ENCODE assay signal across 8 mouse cellular contexts in genomic region chr13:38527041-38527796, GRCm38 (mm10). TPM values are rescaled to one million over a fixed set of nuclear protein-coding genes. Genes with fewer than 3 reads are reported as not detected.
DNase-seq lines count a peak whose midpoint lies in the region.

No protein-coding gene starts in this region.

- no peaks in the 10 kb centered on the region for H3K9me3 ChIP-seq in megakaryocyte, embryonic 14.5 days

- peak overlapping the region; percentile 98 for H3K4me3 ChIP-seq in megakaryocyte, embryonic 14.5 days (replicated peaks)

- H3K4me1 ChIP-seq in megakaryocyte, embryonic 14.5 days = peaks cover 41% of the 10 kb centered on the region

- intact Hi-C loops in left cerebral cortex, postnatal 36 days (cut with DNase I) = loop anchor here (5.0 kb wide), 1 partner anchor 185 kb away; no protein-coding TSS in a partner anchor

- peaks cover 28% of the 10 kb centered on the region for H3K36me3 ChIP-seq in megakaryocyte, embryonic 14.5 days (replicated peaks; ENCODE audit: low read length)

- peak; percentile 29 for DNase-seq in adrenal gland, postnatal 14 days
- no peak for DNase-seq in adrenal gland, postnatal 25 days
- peak; percentile 20 to 35 for DNase-seq in right cerebral cortex, adult 2 months (ENCODE audit: low spot score in 2 of 2)
- DNase-seq in right cerebral cortex, postnatal 14 days = no peak
- peak; percentile 10 for DNase-seq in hindlimb bud, embryonic 11.5 days (ENCODE audit: extremely low spot score, low read depth, low spot score)
- no peak for DNase-seq in left cerebral cortex, postnatal 36 days (ENCODE audit: low spot score in 2 of 2)
- no peak for DNase-seq in left cerebral cortex, adult 18-20 months (ENCODE audit: low spot score in 2 of 2)

- peaks cover 27% of the 10 kb centered on the region for H3K27me3 ChIP-seq in megakaryocyte, embryonic 14.5 days (replicated peaks)

RNA-seq across cellular contexts. Expression of gene Txndc5, which starts 1.4 kb away (rescaled TPM):
- 124 and 125 TPM in 2 replicates for total RNA-seq in adrenal gland, postnatal 14 days (2021)
- 154 and 197 TPM in 2 replicates for total RNA-seq in adrenal gland, postnatal 25 days (2021)
- polyA plus RNA-seq in megakaryocyte, embryonic 14.5 days (2012; ENCODE audit: insufficient read depth, low replicate concordance) = 29.2 and 83.2 TPM in 2 replicates
- 10 to 100 TPM; 45.8 to 49.6 TPM for total RNA-seq in left cerebral cortex, postnatal 36 days (2021)
- 10 to 100 TPM; 52.1 to 53.1 TPM for total RNA-seq in left cerebral cortex, adult 18-20 months (2021)

Comparison
In these comparisons a context has a peak if more than half of its experiments do, and no peak if none do; other contexts are left out.
1. DNase-seq: peak in adrenal gland, postnatal 14 days (single experiment), right cerebral cortex, adult 2 months (2 of 2) and hindlimb bud, embryonic 11.5 days (single experiment); none in adrenal gland, postnatal 25 days (single experiment), right cerebral cortex, postnatal 14 days (single experiment), left cerebral cortex, postnatal 36 days (0 of 2) and left cerebral cortex, adult 18-20 months (0 of 2).